Mouse (Mus musculus) liver, embryonic 11.5 days (tissue): ENCODE measurements around the gene Ipo9. TPM values are rescaled to one million over a fixed set of nuclear protein-coding genes. Genes with fewer than 3 reads are reported as not detected.
A peak's percentile ranks its signal among the peaks of the same experiment; 100 is the strongest.

Experiments used
- ATAC-seq: fragments of 200-750 bp; cut with Nextera tagmentation; replicated peaks from 2 replicates; pipeline ENCODE4 v1.8.0; 2017; ENCODE audit warnings: moderate number of reproducible peaks, mild to moderate bottlenecking, moderate TSS enrichment, moderate library complexity; ENCODE audit not compliant: low FRiP score
- DNase-seq: peaks from one replicate; pipeline ENCODE4 v3.0.0-alpha.2; 2017; ENCODE audit warnings: low spot score
- H3K27ac ChIP-seq: fragments of 300-500 bp; sonication (generic); 2 replicates; pipeline ENCODE4 v1.5.1; 2014; ENCODE audit warnings: mild to moderate bottlenecking, low read depth, low read length, control low read depth
- H3K27me3 ChIP-seq: fragments of 300-500 bp; sonication (generic); replicated peaks from 2 replicates; pipeline ENCODE4 v1.6.1; 2014; ENCODE audit warnings: low read length, mixed read lengths; ENCODE audit not compliant: control insufficient read depth, insufficient read depth
- H3K36me3 ChIP-seq: fragments of 300-500 bp; sonication (generic); 2 replicates; pipeline ENCODE4 v1.6.1; 2014; ENCODE audit warnings: mild to moderate bottlenecking, low read length, moderate library complexity, mixed read lengths; ENCODE audit not compliant: control insufficient read depth, insufficient read depth
- H3K4me1 ChIP-seq: fragments of 300-500 bp; sonication (generic); replicated peaks from 2 replicates; pipeline ENCODE4 v1.6.1; 2014; ENCODE audit warnings: low read length, mixed read lengths; ENCODE audit not compliant: control insufficient read depth, insufficient read depth
- H3K4me2 ChIP-seq: fragments of 300-500 bp; sonication (generic); 2 replicates; pipeline ENCODE4 v1.6.1; 2014; ENCODE audit warnings: mild to moderate bottlenecking, control low read depth, moderate library complexity
- H3K4me3 ChIP-seq: fragments of 300-500 bp; sonication (generic); 2 replicates; pipeline ENCODE4 v1.5.1; 2014; ENCODE audit warnings: low read depth, low read length, control low read depth
- H3K9ac ChIP-seq: fragments of 300-500 bp; sonication (generic); 2 replicates; pipeline ENCODE4 v1.6.1; 2014; ENCODE audit warnings: low read depth, low read length, control low read depth
- H3K9me3 ChIP-seq: fragments of 300-500 bp; sonication (generic); 2 replicates; pipeline ENCODE4 v1.6.1; 2016; ENCODE audit warnings: low read length, inconsistent platforms, mixed read lengths; ENCODE audit not compliant: control insufficient read depth
- WGBS: fragments of 180-500 bp; shearing (Covaris S2); extraction: QIAGEN DNeasy Blood & Tissue Kit; methylation state at CpG from one replicate; pipeline ENCODE4 v1.1.7; 2014; 5-methylcytosine and 5-hydroxymethylcytosine counted together
- polyA plus RNA-seq: library from polyadenylated mRNA; unstranded; fragments of >200 nt; fragmentation: Nextera tagmentation; extraction: Ambion mirVana; gene quantifications from 2 replicates; pipeline ENCODE4 v1.2.1, GENCODE M21; 2014

The Ipo9 gene
- polyA plus RNA-seq, 1 experiment from 2014 or later: 77.0 TPM

- Histone ChIP-seq H3K4me2 (no peak overlapping the region), H3K27me3 (no peaks in the 10 kb centered on the region), H3K4me1 (no peaks in the 10 kb centered on the region), H3K9ac (no peak overlapping the region), H3K36me3 (peaks cover 17% of the 10 kb centered on the region), H3K27ac (no peak overlapping the region), H3K9me3 (no peaks in the 10 kb centered on the region), H3K4me3 (no peak overlapping the region)
- WGBS: 86% methylated on average over 5 of the region's 5 CpGs
- ATAC-seq (no peak), DNase-seq (no peak)
Observed at GRCm38 (mm10) chr1:135448940-135449339, 18.6 kb upstream of the Ipo9 start.

GRCm38 (mm10) chr1:135443506-135443905, 13.2 kb upstream of the Ipo9 start:
- WGBS: 88% methylated on average over 12 of the region's 12 CpGs
- DNase-seq (no peak), ATAC-seq (no peak)
- H3K27ac ChIP-seq: no peak overlapping the region
- no peak overlapping the region for H3K4me3 ChIP-seq
- peaks cover 6% of the 10 kb centered on the region for H3K36me3 ChIP-seq
- H3K9ac ChIP-seq: no peak overlapping the region
- no peaks in the 10 kb centered on the region for H3K4me1 ChIP-seq
- H3K4me2 ChIP-seq: no peak overlapping the region
- no peaks in the 10 kb centered on the region for H3K27me3 ChIP-seq
- no peaks in the 10 kb centered on the region for H3K9me3 ChIP-seq

- H3K36me3 ChIP-seq: peaks cover 6% of the 10 kb centered on the region
- no peak for ATAC-seq
- 95% methylated on average over 3 of the region's 3 CpGs for whole genome bisulfite sequencing
Observed at GRCm38 (mm10) chr1:135441861-135442260, 11.6 kb upstream of the Ipo9 start.

GRCm38 (mm10) chr1:135440986-135441385, 10.7 kb upstream of the Ipo9 start:
- no peaks in the 10 kb centered on the region for H3K4me1 ChIP-seq
- H3K9ac ChIP-seq: no peak overlapping the region
- WGBS: 83% methylated on average over 6 of the region's 6 CpGs
- ATAC-seq (no peak), DNase-seq (no peak)
- no peak overlapping the region for H3K27ac ChIP-seq
- H3K27me3 ChIP-seq: no peaks in the 10 kb centered on the region
- peaks cover 6% of the 10 kb centered on the region for H3K36me3 ChIP-seq
- H3K4me2 ChIP-seq: no peak overlapping the region
- no peaks in the 10 kb centered on the region for H3K9me3 ChIP-seq
- H3K4me3 ChIP-seq: no peak overlapping the region

More at GRCm38 (mm10) chr1:135441861-135442260, 11.6 kb upstream of the Ipo9 start:
- Histone ChIP-seq H3K4me1 (no peaks in the 10 kb centered on the region), H3K9me3 (no peaks in the 10 kb centered on the region), H3K9ac (no peak overlapping the region), H3K27ac (no peak overlapping the region), H3K4me3 (no peak overlapping the region), H3K27me3 (no peaks in the 10 kb centered on the region), H3K4me2 (no peak overlapping the region)
- DNase-seq: no peak

GRCm38 (mm10) chr1:135438801-135439200, 8.5 kb upstream of the Ipo9 start:
- Histone ChIP-seq H3K4me2 (no peak overlapping the region), H3K4me3 (no peak overlapping the region), H3K27me3 (no peaks in the 10 kb centered on the region), H3K27ac (no peak overlapping the region), H3K4me1 (no peaks in the 10 kb centered on the region), H3K9ac (no peak overlapping the region), H3K36me3 (peaks cover 6% of the 10 kb centered on the region), H3K9me3 (no peaks in the 10 kb centered on the region)
- WGBS: 87% methylated on average over 6 of the region's 6 CpGs
- DNase-seq: no peak
- ATAC-seq: no peak

GRCm38 (mm10) chr1:135435823-135436222, 5.5 kb upstream of the Ipo9 start:
- WGBS: 17% methylated on average over 2 of the region's 2 CpGs
- no peaks in the 10 kb centered on the region for H3K27me3 ChIP-seq
- ATAC-seq (no peak; the same call in 1 of the 2 replicates), DNase-seq (no peak)
- H3K9ac ChIP-seq: no peak overlapping the region
- H3K36me3 ChIP-seq: peaks cover 1% of the 10 kb centered on the region; the same call in 1 of the 2 replicates
- H3K27ac ChIP-seq: no peak overlapping the region
- no peak overlapping the region for H3K4me2 ChIP-seq
- peaks cover 4% of the 10 kb centered on the region; the same call in 1 of the 2 replicates for H3K4me1 ChIP-seq
- H3K4me3 ChIP-seq: no peak overlapping the region
- no peaks in the 10 kb centered on the region for H3K9me3 ChIP-seq

GRCm38 (mm10) chr1:135430669-135431017, 344 bp upstream of the Ipo9 start:
- peak; percentile 69 for ATAC-seq
- Histone ChIP-seq H3K4me2 (peak overlapping the region; percentile 83), H3K4me3 (peak overlapping the region; percentile 83), H3K4me1 (peaks cover 21% of the 10 kb centered on the region), H3K36me3 (no peaks in the 10 kb centered on the region; the same call in 1 of the 2 replicates), H3K27me3 (no peaks in the 10 kb centered on the region), H3K9me3 (no peaks in the 10 kb centered on the region), H3K9ac (peak overlapping the region; percentile 85), H3K27ac (peak overlapping the region; percentile 32; the same call in 1 of the 2 replicates)
- DNase-seq: no peak
- WGBS: 5% methylated on average over 14 of the region's 14 CpGs

GRCm38 (mm10) chr1:135427390-135427789, 2.9 kb downstream of the Ipo9 start:
- no peak overlapping the region for H3K27ac ChIP-seq
- ATAC-seq (no peak), DNase-seq (no peak)
- H3K4me1 ChIP-seq: peaks cover 21% of the 10 kb centered on the region
- H3K36me3 ChIP-seq: peaks cover 5% of the 10 kb centered on the region; the same call in 1 of the 2 replicates
- no peaks in the 10 kb centered on the region for H3K9me3 ChIP-seq
- no peak overlapping the region for H3K4me2 ChIP-seq
- 84% methylated on average over 6 of the region's 6 CpGs for WGBS
- H3K27me3 ChIP-seq: no peaks in the 10 kb centered on the region
- H3K4me3 ChIP-seq: no peak overlapping the region
- no peak overlapping the region for H3K9ac ChIP-seq

- H3K9ac ChIP-seq: no peak overlapping the region
- H3K36me3 ChIP-seq: peaks cover 5% of the 10 kb centered on the region; the same call in 1 of the 2 replicates
- H3K27ac ChIP-seq: no peak overlapping the region
- no peak overlapping the region for H3K4me3 ChIP-seq
- peaks cover 21% of the 10 kb centered on the region for H3K4me1 ChIP-seq
- 93% methylated on average over 10 of the region's 10 CpGs for WGBS
- ATAC-seq (no peak), DNase-seq (no peak)
- H3K27me3 ChIP-seq: no peaks in the 10 kb centered on the region
- H3K9me3 ChIP-seq: no peaks in the 10 kb centered on the region
- H3K4me2 ChIP-seq: no peak overlapping the region
Observed at GRCm38 (mm10) chr1:135426645-135427044, 3.7 kb downstream of the Ipo9 start.
